Mouse (Mus musculus): ENCODE data around the gene Rapgefl1. TPM values are rescaled to one million over a fixed set of nuclear protein-coding genes. Genes with fewer than 3 reads are reported as not detected.
"Not testable (repeated sequence)": the region's sequence is repeated elsewhere in the genome, so short reads cannot be mapped to it uniquely, and the experiment has no call there.

The Rapgefl1 gene
- polyA plus RNA-seq, 1 experiment from 2014 or later = 1.6 TPM

DNA sequence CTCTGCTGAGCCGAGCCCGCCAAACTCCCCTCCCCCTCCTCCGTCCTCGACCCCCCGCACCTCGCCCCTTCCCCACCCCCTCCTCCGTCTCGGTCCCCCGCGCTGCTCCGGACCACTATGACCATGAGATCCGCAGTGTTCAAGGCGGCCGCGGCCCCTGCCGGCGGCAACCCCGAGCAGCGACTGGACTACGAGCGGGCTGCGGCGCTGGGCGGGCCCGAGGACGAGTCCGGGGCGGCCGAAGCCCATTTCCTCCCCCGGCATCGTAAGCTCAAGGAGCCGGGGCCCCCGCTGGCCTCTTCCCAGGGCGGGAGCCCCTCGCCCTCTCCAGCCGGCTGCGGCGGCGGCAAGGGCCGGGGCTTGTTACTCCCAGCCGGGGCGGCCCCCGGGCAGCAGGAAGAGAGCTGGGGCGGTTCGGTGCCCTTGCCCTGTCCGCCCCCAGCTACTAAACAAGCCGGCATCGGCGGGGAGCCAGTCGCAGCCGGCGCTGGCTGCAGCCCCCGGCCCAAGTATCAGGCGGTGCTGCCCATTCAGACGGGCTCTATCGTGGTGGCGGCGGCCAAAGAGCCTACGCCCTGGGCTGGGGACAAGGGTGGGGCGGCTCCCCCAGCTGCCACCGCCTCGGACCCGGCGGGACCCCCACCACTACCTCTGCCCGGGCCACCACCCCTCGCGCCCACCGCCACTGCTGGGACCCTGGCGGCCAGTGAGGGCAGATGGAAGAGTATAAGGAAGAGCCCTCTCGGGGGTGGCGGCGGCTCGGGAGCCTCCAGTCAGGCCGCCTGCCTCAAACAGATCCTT is 40.7 kb upstream of the Rapgefl1 start:
- Histone ChIP-seq H3K4me2 (peak overlapping the region; percentile 96), H3K4me3 (replicated peaks) (peak overlapping the region; percentile 100), H3K36me3 (replicated peaks) (peaks cover 26% of the 10 kb centered on the region), H3K27me3 (no peaks in the 10 kb centered on the region), H3K9me3 (no peaks in the 10 kb centered on the region), H3K9ac (peak overlapping the region; percentile 99), H3K4me1 (peaks cover 48% of the 10 kb centered on the region), H3K27ac (peak overlapping the region; percentile 100)
- WGBS = under 1% methylated on average over 63 of the region's 74 CpGs
- peak; percentile 49 for ATAC-seq (ENCODE audit: low FRiP score)

GRCm38 (mm10) chr11:98796515-98797216 is 39.9 kb upstream of the Rapgefl1 start:
- Histone ChIP-seq H3K4me3 (replicated peaks) (peak overlapping the region; percentile 100), H3K4me2 (peak overlapping the region; percentile 96), H3K27me3 (no peaks in the 10 kb centered on the region), H3K36me3 (replicated peaks) (peaks cover 33% of the 10 kb centered on the region), H3K27ac (peak overlapping the region; percentile 100), H3K9me3 (no peaks in the 10 kb centered on the region), H3K4me1 (peaks cover 48% of the 10 kb centered on the region), H3K9ac (peak overlapping the region; percentile 99)
- peak; percentile 28 for ATAC-seq (ENCODE audit: low FRiP score)
- WGBS = 3% methylated on average over 23 of the region's 23 CpGs

GRCm38 (mm10) chr11:98797306-98797705 is 39.3 kb upstream of the Rapgefl1 start:
- Histone ChIP-seq H3K27ac (peak overlapping the region; percentile 100), H3K4me3 (replicated peaks) (peak overlapping the region; percentile 100), H3K4me1 (peaks cover 44% of the 10 kb centered on the region), H3K27me3 (no peaks in the 10 kb centered on the region), H3K36me3 (replicated peaks) (peaks cover 39% of the 10 kb centered on the region), H3K9me3 (no peaks in the 10 kb centered on the region), H3K4me2 (peak overlapping the region; percentile 96), H3K9ac (peak overlapping the region; percentile 99)
- ATAC-seq (ENCODE audit: low FRiP score) = no peak
- WGBS = 16% methylated on average over 5 of the region's 5 CpGs

- H3K27me3 ChIP-seq = no peaks in the 10 kb centered on the region
- peaks cover 45% of the 10 kb centered on the region for H3K36me3 ChIP-seq (replicated peaks)
Measured at GRCm38 (mm10) chr11:98797909-98798308, 38.7 kb upstream of the Rapgefl1 start.

DNA sequence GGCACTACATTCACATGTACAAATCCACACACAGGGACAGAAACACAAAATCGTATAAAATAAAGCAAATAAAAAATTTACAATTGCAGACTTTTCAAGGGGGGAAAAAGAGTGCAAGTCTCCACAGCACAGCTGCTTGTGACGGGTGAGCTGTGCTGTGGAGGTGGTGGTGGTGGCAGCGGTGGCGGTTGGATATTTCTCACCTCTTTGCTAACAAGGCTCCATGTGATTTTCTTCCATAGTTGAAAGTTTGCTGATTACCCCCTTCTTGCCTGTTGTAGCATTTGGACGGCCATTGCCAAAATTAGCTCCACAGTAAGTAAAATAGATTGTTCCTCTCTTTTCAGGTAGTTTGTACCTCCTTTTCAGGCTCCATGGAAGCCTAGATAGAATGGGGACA is 32.0 kb upstream of the Rapgefl1 start, which contains the start of gene Casc3:
Gene Casc3 (plus strand): TSS at position 301 of the 400 bp plus-strand sequence.
- Histone ChIP-seq H3K27ac (no peak within 1 kb of the TSS), H3K4me1 (peaks cover 12% of the 10 kb centered on the region), H3K4me2 (no peak within 1 kb of the TSS), H3K4me3 (replicated peaks) (no peak within 1 kb of the TSS), H3K36me3 (replicated peaks) (peaks cover 85% of the 10 kb centered on the region), H3K9ac (no peak within 1 kb of the TSS), H3K9me3 (no peaks in the 10 kb centered on the region), H3K27me3 (no peaks in the 10 kb centered on the region)
- no peak for ATAC-seq (ENCODE audit: low FRiP score)
- 93% methylated on average over 5 of the region's 5 CpGs for WGBS

More at GRCm38 (mm10) chr11:98797909-98798308, 38.7 kb upstream of the Rapgefl1 start:
- Histone ChIP-seq H3K9ac (peak overlapping the region; percentile 99), H3K4me3 (replicated peaks) (peak overlapping the region; percentile 100), H3K4me1 (peaks cover 38% of the 10 kb centered on the region), H3K4me2 (peak overlapping the region; percentile 96), H3K9me3 (no peaks in the 10 kb centered on the region), H3K27ac (no peak overlapping the region)
- WGBS = 42% methylated on average over 4 of the region's 4 CpGs
- ATAC-seq (ENCODE audit: low FRiP score) = no peak

DNA sequence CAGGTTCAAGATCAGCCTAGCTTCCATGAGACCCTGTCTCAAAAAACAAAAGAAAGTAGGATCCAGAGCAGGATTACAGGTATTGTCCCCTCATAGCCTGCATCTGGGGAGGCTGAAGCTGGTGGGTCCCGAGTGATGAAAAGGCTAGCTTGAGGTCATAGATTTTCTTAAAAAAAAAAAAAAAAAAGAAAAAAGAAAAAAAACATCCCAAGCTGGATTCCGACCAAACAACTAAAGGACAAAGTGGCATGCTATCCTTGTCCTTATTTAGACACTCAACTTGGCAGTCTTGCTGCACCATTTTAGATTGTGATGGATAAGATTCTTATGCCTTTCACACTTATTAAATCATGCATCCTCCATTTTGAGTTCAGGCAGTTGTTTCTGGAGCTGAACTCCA is 28.2 kb upstream of the Rapgefl1 start:
- Histone ChIP-seq H3K9me3 (no peaks in the 10 kb centered on the region), H3K4me2 (no peak overlapping the region), H3K36me3 (replicated peaks) (peaks cover 69% of the 10 kb centered on the region), H3K9ac (no peak overlapping the region), H3K27ac (0 out of 2 replicates have a peak overlapping the region, but pooled peaks have one; percentile 36), H3K27me3 (no peaks in the 10 kb centered on the region), H3K4me3 (replicated peaks) (no peak overlapping the region), H3K4me1 (peaks cover 22% of the 10 kb centered on the region)
- WGBS = 76% methylated on average over 2 of the region's 2 CpGs
- ATAC-seq (ENCODE audit: low FRiP score) = no peak

DNA sequence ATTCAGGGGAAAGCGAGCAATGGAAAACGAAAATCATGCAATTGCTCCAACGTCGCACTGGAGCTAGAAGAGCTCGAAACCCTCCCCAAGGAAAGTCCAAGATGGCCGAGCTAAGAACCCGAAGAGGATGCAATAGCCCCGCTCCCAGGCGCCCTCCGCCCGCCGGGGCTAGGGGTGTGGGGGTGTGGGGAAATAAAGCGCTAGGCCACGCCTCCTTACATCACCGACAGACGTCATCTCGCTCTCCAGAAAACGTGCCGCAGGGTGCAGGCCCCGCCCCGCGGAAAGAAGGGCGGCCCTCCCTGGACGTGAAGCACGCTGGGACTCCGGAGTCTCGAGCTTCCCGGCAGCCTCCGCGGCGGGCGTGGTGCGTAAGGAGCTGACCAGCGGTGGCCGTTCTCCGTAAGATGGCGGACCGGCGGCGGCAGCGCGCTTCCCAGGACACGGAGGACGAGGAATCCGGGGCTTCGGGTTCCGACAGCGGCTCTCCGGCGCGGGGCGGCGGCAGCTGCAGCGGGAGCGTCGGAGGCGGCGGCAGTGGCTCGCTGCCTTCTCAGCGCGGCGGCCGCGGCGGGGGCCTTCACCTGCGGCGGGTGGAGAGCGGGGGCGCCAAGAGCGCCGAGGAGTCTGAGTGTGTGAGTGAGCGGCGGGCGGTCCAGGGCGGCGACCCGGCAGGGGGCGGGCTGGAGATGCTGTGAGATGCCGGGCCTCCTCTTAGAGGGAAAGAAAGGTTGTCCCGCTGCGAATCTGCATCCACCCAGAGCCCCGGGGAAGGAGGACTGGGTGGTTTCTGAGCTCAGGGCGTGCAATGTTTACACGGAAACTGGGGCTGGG is 26.9 kb upstream of the Rapgefl1 start:
- H3K27me3 ChIP-seq = no peaks in the 10 kb centered on the region
- peak overlapping the region; percentile 81 for H3K4me2 ChIP-seq
- H3K4me1 ChIP-seq = peaks cover 22% of the 10 kb centered on the region
- peak overlapping the region; percentile 99 for H3K27ac ChIP-seq
- ATAC-seq (ENCODE audit: low FRiP score) = peak; percentile 98
- H3K36me3 ChIP-seq (replicated peaks) = peaks cover 65% of the 10 kb centered on the region
- H3K9ac ChIP-seq = peak overlapping the region; percentile 96
- WGBS = under 1% methylated on average over 75 of the region's 84 CpGs
- H3K4me3 ChIP-seq (replicated peaks) = peak overlapping the region; percentile 95
- H3K9me3 ChIP-seq = no peaks in the 10 kb centered on the region

GRCm38 (mm10) chr11:98810686-98811085 is 25.9 kb upstream of the Rapgefl1 start:
- Histone ChIP-seq H3K27me3 (no peaks in the 10 kb centered on the region), H3K27ac (peak overlapping the region; percentile 99; the same call in 1 of the 2 replicates), H3K4me2 (peak overlapping the region; percentile 81), H3K9ac (peak overlapping the region; percentile 96), H3K9me3 (no peaks in the 10 kb centered on the region), H3K36me3 (replicated peaks) (peaks cover 63% of the 10 kb centered on the region), H3K4me1 (peaks cover 22% of the 10 kb centered on the region), H3K4me3 (replicated peaks) (peak overlapping the region; percentile 95)
- WGBS = 80% methylated on average over 7 of the region's 7 CpGs
- ATAC-seq (ENCODE audit: low FRiP score) = no peak

- H3K36me3 ChIP-seq (replicated peaks) = peaks cover 90% of the 10 kb centered on the region
- no peaks in the 10 kb centered on the region for H3K27me3 ChIP-seq
- no peak overlapping the region for H3K4me2 ChIP-seq
- peaks cover under 1% of the 10 kb centered on the region; the same call in 1 of the 2 replicates for H3K4me1 ChIP-seq
- no peak overlapping the region for H3K9ac ChIP-seq
- H3K4me3 ChIP-seq (replicated peaks) = no peak overlapping the region
- H3K9me3 ChIP-seq = no peaks in the 10 kb centered on the region
- 100% methylated on average over 1 of the region's 1 CpGs for WGBS
- H3K27ac ChIP-seq = no peak overlapping the region
- no peak for ATAC-seq (ENCODE audit: low FRiP score)
Measured at GRCm38 (mm10) chr11:98816706-98817239, 19.8 kb upstream of the Rapgefl1 start.

GRCm38 (mm10) chr11:98820968-98821367 is 15.6 kb upstream of the Rapgefl1 start:
- WGBS = 93% methylated on average over 5 of the region's 5 CpGs
- Histone ChIP-seq H3K9me3 (no peaks in the 10 kb centered on the region), H3K27me3 (no peaks in the 10 kb centered on the region), H3K27ac (no peak overlapping the region), H3K4me2 (no peak overlapping the region), H3K9ac (no peak overlapping the region), H3K36me3 (replicated peaks) (peaks cover 96% of the 10 kb centered on the region), H3K4me3 (replicated peaks) (no peak overlapping the region), H3K4me1 (no peaks in the 10 kb centered on the region)
- ATAC-seq (ENCODE audit: low FRiP score) = no peak

DNA sequence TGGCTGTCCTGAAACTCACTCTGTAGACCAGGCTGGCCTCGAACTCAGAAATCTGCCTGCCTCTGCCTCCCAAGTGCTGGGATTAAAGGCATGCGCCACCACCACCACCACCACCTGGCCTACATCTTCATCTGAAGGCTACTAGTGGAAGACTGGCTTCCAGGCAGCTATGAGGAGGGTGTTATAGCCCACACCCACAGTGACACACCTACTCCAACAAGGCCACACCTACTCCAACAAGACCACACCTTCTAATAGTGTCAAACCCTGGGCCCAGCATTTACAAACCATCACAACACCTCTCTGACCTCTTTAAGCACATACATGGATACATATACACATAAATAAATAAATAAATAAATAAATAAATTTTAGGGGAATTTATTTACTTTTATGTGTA is 10.5 kb upstream of the Rapgefl1 start:
- WGBS = 100% methylated on average over 2 of the region's 2 CpGs
- not testable (repeated sequence) for H3K9ac ChIP-seq; H3K9me3 ChIP-seq; H3K4me3 ChIP-seq (replicated peaks); H3K27me3 ChIP-seq; H3K4me1 ChIP-seq; ATAC-seq (ENCODE audit: low FRiP score); H3K27ac ChIP-seq; H3K4me2 ChIP-seq
- peaks cover 94% of the 10 kb centered on the region for H3K36me3 ChIP-seq (replicated peaks)

All from forebrain, embryonic 12.5 days (tissue).